Mouse (Mus musculus): ENCODE results near the gene Pgk1. TPM values are rescaled to one million over a fixed set of nuclear protein-coding genes. Genes with fewer than 3 reads are reported as not detected.
"Not testable (repeated sequence)": the region's sequence is repeated elsewhere in the genome, so short reads cannot be mapped to it uniquely, and the experiment has no call there.

Gene Pgk1
- polyA plus RNA-seq, 1 experiment from 2014 or later = 660 TPM

DNA sequence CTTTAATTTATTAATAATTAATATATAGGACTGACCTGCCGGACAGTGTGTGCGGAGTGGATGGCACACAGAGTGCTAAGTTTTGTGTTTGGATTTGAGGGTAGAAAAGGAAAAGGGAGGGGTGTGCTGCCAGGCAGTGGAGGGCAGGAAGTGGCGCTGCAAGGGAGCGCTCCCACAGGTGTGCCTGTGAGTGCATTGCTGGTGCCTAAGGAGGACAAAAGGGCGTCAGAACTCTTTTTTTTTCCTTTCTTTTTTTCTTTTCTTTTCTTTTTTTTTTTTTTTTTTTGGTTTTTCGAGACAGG lies 15.1 kb upstream of the Pgk1 start:
- peak overlapping the region; percentile 45 for H3K4me3 ChIP-seq
- peak overlapping the region; percentile 61 for H3K4me2 ChIP-seq
- ATAC-seq (ENCODE audit: extremely low read depth, insufficient number of reproducible peaks, low FRiP score, low TSS enrichment) = no peak
- H3K36me3 ChIP-seq = no peaks in the 10 kb centered on the region
- peak overlapping the region; percentile 63; the same call in 1 of the 2 replicates for H3K9ac ChIP-seq
- 34% methylated on average over 5 of the region's 6 CpGs for WGBS
- H3K9me3 ChIP-seq = no peaks in the 10 kb centered on the region
- no peaks in the 10 kb centered on the region for H3K4me1 ChIP-seq
- H3K27ac ChIP-seq (replicated peaks) = no peak overlapping the region
- no peaks in the 10 kb centered on the region for H3K27me3 ChIP-seq (replicated peaks)

DNA sequence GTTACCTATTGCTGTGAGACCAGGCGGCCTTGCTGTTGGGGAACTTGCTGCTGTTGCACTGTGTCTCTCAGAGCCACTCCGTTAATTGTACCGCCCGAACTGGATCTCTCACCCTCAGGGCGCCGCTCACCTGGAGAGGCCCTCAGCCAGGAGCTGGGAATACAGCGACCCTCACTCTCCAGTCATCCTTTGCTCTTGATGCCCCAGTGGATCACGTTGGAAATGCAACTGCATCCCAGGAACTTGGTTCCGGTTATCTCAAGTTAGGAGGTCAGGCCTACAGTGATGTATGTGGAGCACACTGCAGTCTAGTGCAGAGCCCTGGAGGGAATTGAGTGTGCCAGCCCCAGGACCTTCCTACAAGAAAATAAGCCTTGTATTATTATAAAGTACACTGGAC lies 10.6 kb upstream of the Pgk1 start:
- WGBS = 51% methylated on average over 9 of the region's 9 CpGs
- H3K27me3 ChIP-seq (replicated peaks) = no peaks in the 10 kb centered on the region
- no peaks in the 10 kb centered on the region for H3K4me1 ChIP-seq
- no peak for ATAC-seq (ENCODE audit: extremely low read depth, insufficient number of reproducible peaks, low FRiP score, low TSS enrichment)
- H3K9me3 ChIP-seq = no peaks in the 10 kb centered on the region
- no peak overlapping the region for H3K4me2 ChIP-seq
- no peak overlapping the region for H3K9ac ChIP-seq
- no peak overlapping the region for H3K27ac ChIP-seq (replicated peaks)
- H3K4me3 ChIP-seq = no peak overlapping the region
- no peaks in the 10 kb centered on the region for H3K36me3 ChIP-seq

DNA sequence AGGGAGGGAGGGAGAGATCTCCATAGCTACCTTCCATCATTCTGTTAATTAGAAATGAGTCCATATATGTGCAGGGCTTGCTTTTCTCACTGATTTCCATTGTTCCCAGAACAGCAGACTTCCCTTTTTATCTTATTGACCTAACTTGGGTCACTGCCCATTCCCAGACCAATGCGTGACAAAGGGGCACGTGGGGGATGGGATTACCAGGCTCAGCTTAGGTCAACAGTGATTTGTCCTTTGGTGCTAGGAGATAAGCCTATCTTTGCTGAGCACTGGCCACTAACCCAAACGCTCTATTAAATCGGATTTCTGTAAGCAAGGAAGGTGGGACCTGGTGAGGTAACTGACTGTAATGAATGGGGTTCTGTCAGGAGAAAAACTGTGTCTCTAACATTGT lies 2.6 kb upstream of the Pgk1 start:
- WGBS = 20% methylated on average over 4 of the region's 4 CpGs
- no peak overlapping the region for H3K4me2 ChIP-seq
- H3K27me3 ChIP-seq (replicated peaks) = no peaks in the 10 kb centered on the region
- no peak overlapping the region for H3K9ac ChIP-seq
- H3K36me3 ChIP-seq = no peaks in the 10 kb centered on the region
- no peak overlapping the region for H3K27ac ChIP-seq (replicated peaks)
- no peak overlapping the region for H3K4me3 ChIP-seq
- H3K9me3 ChIP-seq = no peaks in the 10 kb centered on the region
- ATAC-seq (ENCODE audit: extremely low read depth, insufficient number of reproducible peaks, low FRiP score, low TSS enrichment) = no peak
- peaks cover 16% of the 10 kb centered on the region for H3K4me1 ChIP-seq

DNA sequence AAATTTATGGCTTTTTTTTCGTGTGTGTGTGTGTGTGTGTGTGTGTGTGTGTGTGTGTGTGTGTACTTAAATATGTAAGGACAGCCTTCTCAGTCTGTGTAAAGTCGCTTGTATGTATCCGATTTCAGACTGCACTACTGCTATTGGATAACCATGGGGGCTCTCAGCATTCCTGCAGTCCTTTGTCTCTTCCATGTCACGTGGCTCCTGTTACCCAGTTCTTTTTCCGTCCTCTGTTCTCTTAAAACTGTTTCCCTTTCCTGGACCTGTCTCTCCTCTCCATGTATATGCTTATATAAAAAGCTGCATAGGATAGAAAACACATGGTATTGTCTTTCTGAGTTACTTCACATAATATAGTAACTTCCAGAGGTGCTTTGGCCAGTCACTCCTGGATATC lies 1.2 kb upstream of the Pgk1 start:
- 13% methylated on average over 5 of the region's 5 CpGs for WGBS
- Histone ChIP-seq H3K4me1 (peaks cover 17% of the 10 kb centered on the region), H3K4me2 (peak overlapping the region; percentile 57), H3K4me3 (no peak overlapping the region), H3K27me3 (replicated peaks) (no peaks in the 10 kb centered on the region), H3K36me3 (peaks cover 3% of the 10 kb centered on the region; the same call in 1 of the 2 replicates), H3K9me3 (no peaks in the 10 kb centered on the region), H3K9ac (peak overlapping the region; percentile 47; the same call in 1 of the 2 replicates), H3K27ac (replicated peaks) (peak overlapping the region; percentile 94)
- ATAC-seq (ENCODE audit: extremely low read depth, insufficient number of reproducible peaks, low FRiP score, low TSS enrichment) = no peak

DNA sequence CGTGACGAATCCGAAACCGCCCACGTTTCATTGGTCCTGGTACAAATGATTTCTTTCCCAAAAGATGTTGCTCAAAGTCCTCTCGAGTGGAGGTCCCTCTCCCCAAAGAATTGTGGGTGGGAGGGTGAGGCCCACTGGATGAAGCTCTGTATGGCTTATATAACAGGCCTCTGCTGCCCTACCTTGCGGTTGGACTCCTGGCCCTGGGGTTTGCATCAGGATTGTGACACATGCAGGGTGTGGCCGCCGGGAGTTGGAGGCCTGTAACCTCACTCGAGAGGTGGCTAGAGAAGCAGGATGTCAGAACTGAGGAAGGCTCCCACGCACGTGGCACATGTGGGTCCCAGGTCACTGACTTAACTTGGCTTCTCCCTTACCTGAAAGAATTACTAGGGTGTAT lies 837 bp downstream of the Pgk1 start:
- WGBS = 11% methylated on average over 12 of the region's 12 CpGs
- H3K4me3 ChIP-seq = peak overlapping the region; percentile 61
- H3K9me3 ChIP-seq = no peaks in the 10 kb centered on the region
- H3K4me1 ChIP-seq = peaks cover 19% of the 10 kb centered on the region
- H3K27ac ChIP-seq (replicated peaks) = peak overlapping the region; percentile 84
- peak overlapping the region; percentile 80 for H3K9ac ChIP-seq
- no peaks in the 10 kb centered on the region for H3K27me3 ChIP-seq (replicated peaks)
- peak overlapping the region; percentile 69 for H3K4me2 ChIP-seq
- H3K36me3 ChIP-seq = peaks cover 15% of the 10 kb centered on the region
- no peak for ATAC-seq (ENCODE audit: extremely low read depth, insufficient number of reproducible peaks, low FRiP score, low TSS enrichment)

DNA sequence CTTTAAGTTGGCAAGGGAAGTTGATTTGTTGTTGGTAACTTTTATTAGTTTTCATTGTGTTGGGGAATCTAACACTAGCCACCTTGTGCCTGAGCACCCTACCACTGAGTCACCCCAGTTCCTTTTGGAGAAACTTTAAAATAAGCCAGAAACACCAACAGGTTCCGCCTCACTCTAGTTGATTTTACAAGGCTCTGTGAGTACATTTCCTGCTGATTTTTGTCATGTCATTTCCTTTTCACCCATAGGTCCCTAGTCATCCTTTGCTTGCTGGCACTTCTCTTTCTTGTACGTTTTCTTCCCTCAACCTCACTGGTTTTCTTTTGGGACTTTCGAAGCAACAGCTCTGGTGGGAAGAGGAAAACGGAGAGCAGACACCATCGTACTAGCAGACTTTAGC lies 2.5 kb downstream of the Pgk1 start:
- H3K27me3 ChIP-seq (replicated peaks) = no peaks in the 10 kb centered on the region
- peak overlapping the region; percentile 80 for H3K9ac ChIP-seq
- H3K36me3 ChIP-seq = peaks cover 29% of the 10 kb centered on the region
- peaks cover 16% of the 10 kb centered on the region for H3K4me1 ChIP-seq
- H3K27ac ChIP-seq (replicated peaks) = peak overlapping the region; percentile 84
- H3K4me3 ChIP-seq = peak overlapping the region; percentile 61
- 29% methylated on average over 5 of the region's 5 CpGs for WGBS
- H3K4me2 ChIP-seq = peak overlapping the region; percentile 69
- no peaks in the 10 kb centered on the region for H3K9me3 ChIP-seq
- no peak for ATAC-seq (ENCODE audit: extremely low read depth, insufficient number of reproducible peaks, low FRiP score, low TSS enrichment)

DNA sequence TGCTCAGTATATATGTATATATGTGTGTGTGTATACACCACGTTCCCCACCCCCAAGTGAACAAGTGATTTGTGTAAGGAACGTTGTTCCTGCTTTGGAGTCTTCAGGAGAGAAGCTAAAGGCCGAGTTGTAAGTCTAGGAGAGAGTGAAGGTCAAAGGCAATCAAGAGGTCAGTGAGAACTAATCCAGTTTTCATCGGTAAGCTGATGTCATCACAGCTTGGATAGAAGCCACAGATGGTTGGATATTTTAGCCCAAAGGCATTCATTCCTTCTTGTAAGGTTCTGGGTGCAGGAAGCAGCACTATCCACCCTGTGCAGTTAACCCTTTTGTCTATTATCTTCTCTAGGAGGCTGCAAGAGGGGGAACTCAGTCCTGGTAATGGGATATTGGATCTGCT lies 3.2 kb downstream of the Pgk1 start:
- Histone ChIP-seq H3K4me2 (peak overlapping the region; percentile 69), H3K27ac (replicated peaks) (no peak overlapping the region), H3K36me3 (peaks cover 36% of the 10 kb centered on the region), H3K4me1 (peaks cover 15% of the 10 kb centered on the region), H3K9ac (peak overlapping the region; percentile 80), H3K4me3 (peak overlapping the region; percentile 61), H3K27me3 (replicated peaks) (no peaks in the 10 kb centered on the region), H3K9me3 (no peaks in the 10 kb centered on the region)
- WGBS = 30% methylated on average over 4 of the region's 4 CpGs
- no peak for ATAC-seq (ENCODE audit: extremely low read depth, insufficient number of reproducible peaks, low FRiP score, low TSS enrichment)

DNA sequence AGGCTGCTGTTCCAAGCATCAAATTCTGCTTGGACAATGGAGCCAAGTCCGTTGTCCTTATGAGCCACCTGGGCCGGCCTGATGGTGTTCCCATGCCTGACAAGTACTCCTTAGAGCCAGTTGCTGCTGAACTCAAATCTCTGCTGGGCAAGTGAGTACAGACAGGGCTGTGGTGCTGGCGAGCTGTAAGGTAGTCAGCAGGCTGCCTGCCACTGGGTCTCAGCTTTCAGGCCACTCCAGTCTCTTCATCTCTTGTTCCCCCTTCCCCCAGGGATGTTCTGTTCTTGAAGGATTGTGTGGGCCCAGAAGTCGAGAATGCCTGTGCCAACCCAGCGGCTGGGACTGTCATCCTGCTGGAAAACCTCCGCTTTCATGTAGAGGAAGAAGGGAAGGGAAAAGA lies 7.5 kb downstream of the Pgk1 start:
- H3K9ac ChIP-seq; H3K9me3 ChIP-seq; H3K27ac ChIP-seq (replicated peaks); ATAC-seq (ENCODE audit: extremely low read depth, insufficient number of reproducible peaks, low FRiP score, low TSS enrichment); H3K4me3 ChIP-seq; H3K4me2 ChIP-seq; H3K4me1 ChIP-seq; H3K27me3 ChIP-seq (replicated peaks): not testable (repeated sequence)
- WGBS = 82% methylated on average over 6 of the region's 6 CpGs
- H3K36me3 ChIP-seq = peaks cover 77% of the 10 kb centered on the region

DNA sequence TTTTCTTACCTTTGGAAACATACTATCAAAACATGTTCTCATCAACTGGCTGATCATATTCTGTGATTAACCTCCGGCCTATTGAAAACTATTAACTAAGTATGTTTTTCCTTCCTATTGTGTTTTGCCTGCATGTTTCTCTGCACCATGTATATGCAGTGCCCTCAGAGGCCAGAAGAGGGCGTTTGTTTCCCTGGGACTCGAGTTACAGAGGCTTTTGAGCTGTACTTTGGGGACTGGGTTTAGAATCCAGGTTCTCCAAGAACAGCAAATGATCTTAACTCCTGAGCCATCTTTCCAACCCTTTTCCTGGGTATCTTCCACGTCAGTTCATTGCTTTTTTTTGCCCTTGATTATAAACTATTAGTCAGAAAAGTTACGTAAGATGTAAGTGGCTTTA lies 10.4 kb downstream of the Pgk1 start:
- H3K4me1 ChIP-seq = no peaks in the 10 kb centered on the region
- no peak overlapping the region for H3K9ac ChIP-seq
- H3K36me3 ChIP-seq = peaks cover 94% of the 10 kb centered on the region
- ATAC-seq (ENCODE audit: extremely low read depth, insufficient number of reproducible peaks, low FRiP score, low TSS enrichment) = no peak
- no peak overlapping the region for H3K4me3 ChIP-seq
- H3K9me3 ChIP-seq = no peaks in the 10 kb centered on the region
- WGBS = 58% methylated on average over 5 of the region's 5 CpGs
- H3K27ac ChIP-seq (replicated peaks) = no peak overlapping the region
- no peak overlapping the region for H3K4me2 ChIP-seq
- no peaks in the 10 kb centered on the region for H3K27me3 ChIP-seq (replicated peaks)

DNA sequence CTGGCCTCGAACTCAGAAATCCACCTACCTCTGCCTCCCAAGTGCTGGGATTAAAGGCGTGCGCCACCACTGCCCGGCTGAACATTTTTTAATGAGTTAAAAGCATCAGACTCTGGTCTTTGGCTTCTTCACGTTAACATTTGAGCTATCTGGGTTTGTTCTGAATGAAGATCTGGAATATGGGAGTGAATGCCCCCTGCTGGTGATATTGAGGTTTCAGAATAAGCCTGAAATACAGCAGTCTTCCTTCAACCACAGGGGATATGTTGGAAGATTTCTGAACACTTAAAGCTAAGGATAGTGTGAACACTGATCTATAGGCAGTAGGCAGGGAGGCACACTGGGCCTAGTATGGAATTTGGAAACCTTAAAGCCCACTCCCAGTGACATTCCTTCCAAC lies 12.0 kb downstream of the Pgk1 start:
- 76% methylated on average over 5 of the region's 5 CpGs for WGBS
- no peaks in the 10 kb centered on the region for H3K27me3 ChIP-seq (replicated peaks)
- no peak overlapping the region for H3K27ac ChIP-seq (replicated peaks)
- no peaks in the 10 kb centered on the region for H3K9me3 ChIP-seq
- H3K4me2 ChIP-seq = no peak overlapping the region
- H3K9ac ChIP-seq = no peak overlapping the region
- H3K4me3 ChIP-seq = no peak overlapping the region
- H3K36me3 ChIP-seq = peaks cover 93% of the 10 kb centered on the region
- no peak for ATAC-seq (ENCODE audit: extremely low read depth, insufficient number of reproducible peaks, low FRiP score, low TSS enrichment)
- H3K4me1 ChIP-seq = no peaks in the 10 kb centered on the region

DNA sequence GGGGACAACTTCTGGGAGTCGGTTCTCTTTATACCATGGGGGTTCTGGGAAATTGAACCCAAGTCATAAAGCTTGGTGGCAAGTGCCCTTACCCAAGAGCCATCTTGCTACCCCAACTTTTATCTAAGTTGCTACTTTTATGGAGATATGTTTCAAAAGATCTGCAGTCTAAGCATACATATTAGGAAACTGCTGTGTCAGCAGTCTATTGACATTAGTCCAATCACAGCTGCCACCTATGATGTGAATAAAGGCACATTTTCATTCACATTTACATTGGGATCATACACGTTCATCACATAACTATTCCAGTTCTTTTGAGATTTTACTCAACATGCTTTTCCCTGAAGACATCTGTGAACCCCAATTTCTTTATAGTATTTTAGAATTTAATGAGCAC lies 22.2 kb downstream of the Pgk1 start:
- no peak overlapping the region for H3K4me2 ChIP-seq
- H3K27ac ChIP-seq (replicated peaks) = no peak overlapping the region
- no peak overlapping the region for H3K9ac ChIP-seq
- no peaks in the 10 kb centered on the region for H3K27me3 ChIP-seq (replicated peaks)
- 80% methylated on average over 2 of the region's 2 CpGs for WGBS
- ATAC-seq (ENCODE audit: extremely low read depth, insufficient number of reproducible peaks, low FRiP score, low TSS enrichment) = no peak
- H3K9me3 ChIP-seq = no peaks in the 10 kb centered on the region
- no peaks in the 10 kb centered on the region for H3K4me1 ChIP-seq
- no peak overlapping the region for H3K4me3 ChIP-seq
- peaks cover 12% of the 10 kb centered on the region; the same call in 1 of the 2 replicates for H3K36me3 ChIP-seq

DNA sequence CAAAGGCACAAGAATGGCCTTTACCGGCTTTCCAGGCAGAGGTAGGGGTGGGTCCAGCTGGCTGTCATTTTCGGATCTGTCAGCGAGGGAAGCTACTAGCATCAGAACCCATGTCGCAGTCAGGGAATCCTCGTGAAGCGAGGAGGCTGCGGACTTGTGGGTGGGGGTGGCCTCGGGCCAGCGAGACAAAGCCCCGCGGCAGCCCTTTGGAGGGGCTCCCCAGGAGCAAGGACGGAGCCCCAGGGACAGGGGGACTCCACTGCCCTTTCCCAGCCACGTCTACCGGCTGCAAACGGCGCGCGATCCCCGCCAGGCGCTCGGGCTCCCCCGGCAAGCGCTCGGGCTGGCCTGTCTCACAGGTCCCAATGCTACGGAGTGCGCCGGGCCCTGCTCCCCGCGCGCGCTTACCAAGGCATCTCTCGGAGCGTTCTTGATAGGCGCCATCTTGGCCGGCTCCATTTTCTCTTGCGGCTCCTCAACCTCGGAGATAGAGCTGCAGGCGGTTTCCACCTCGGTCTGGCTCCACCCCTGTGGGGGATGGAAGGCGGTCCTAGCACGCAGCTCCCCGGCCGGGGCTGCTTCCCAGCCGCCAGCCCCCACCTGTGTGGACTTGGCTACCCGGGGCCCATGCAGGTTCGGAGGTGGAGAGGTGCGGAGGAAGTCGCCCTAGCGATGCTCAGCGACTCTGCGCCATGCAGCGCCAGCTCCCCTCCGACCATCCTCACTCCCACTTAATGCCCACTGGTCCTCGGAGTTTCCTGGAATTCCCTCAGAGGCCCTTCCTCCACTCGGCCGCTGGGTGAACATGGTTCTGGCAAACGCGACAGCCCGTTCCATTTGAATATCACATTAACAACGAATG lies 32.5 kb downstream of the Pgk1 start:
- H3K27ac ChIP-seq (replicated peaks) = peak overlapping the region; percentile 74
- H3K4me1 ChIP-seq = no peaks in the 10 kb centered on the region
- ATAC-seq (ENCODE audit: extremely low read depth, insufficient number of reproducible peaks, low FRiP score, low TSS enrichment) = peak; percentile 77; the same call in 1 of the 2 replicates
- H3K9ac ChIP-seq = peak overlapping the region; percentile 84
- 20% methylated on average over 50 of the region's 60 CpGs for WGBS
- H3K4me3 ChIP-seq = peak overlapping the region; percentile 67
- H3K36me3 ChIP-seq = 0 out of 2 replicates have a peak, but pooled peaks cover 5% of the 10 kb centered on the region
- H3K27me3 ChIP-seq (replicated peaks) = no peaks in the 10 kb centered on the region
- H3K9me3 ChIP-seq = peaks cover 4% of the 10 kb centered on the region; the same call in 1 of the 2 replicates
- H3K4me2 ChIP-seq = peak overlapping the region; percentile 65

All from heart, embryonic 13.5 days (tissue).